Mouse (Mus musculus): ENCODE measurements around the gene Cd28.

- TF ChIP-seq CTCF (IDR thresholded peaks at IDR 0.05; ENCODE audit: insufficient read depth, low read length) (no peak), POLR2A (IDR thresholded peaks at IDR 0.05; ENCODE audit: borderline replicate concordance, extremely low read depth, low read depth, low read length) (no peak)
Measured at GRCm38 (mm10) chr1:60702641-60703040, 14.0 kb upstream of the Cd28 start.

Measured in lung, adult 2 months (tissue).